Mouse (Mus musculus) cerebellum, adult 2 months (tissue): ENCODE measurements around the gene Abca16.

Experiments
- CTCF ChIP-seq: fragments of 200-500 bp; IDR thresholded peaks from 2 replicates; pipeline ENCODE4 v1.5.1; 2011; ENCODE audit warnings: low read depth, mild to moderate bottlenecking, control low read depth, low read length, moderate library complexity, borderline replicate concordance; ENCODE audit not compliant: insufficient read depth
- POLR2A ChIP-seq: fragments of 200-500 bp; IDR thresholded peaks from 2 replicates; pipeline ENCODE4 v1.6.1; 2011; ENCODE audit warnings: low read length, control low read depth, borderline replicate concordance; ENCODE audit not compliant: insufficient read depth

- TF ChIP-seq CTCF = no peak
- no peak for TF ChIP-seq POLR2A
Measured at GRCm38 (mm10) chr7:120361159-120361558, 48.3 kb upstream of the Abca16 start.
